Mouse (Mus musculus): ENCODE data around the gene Tspo.

GRCm38 (mm10) chr15:83566006-83566405 is 2.6 kb downstream of the Tspo start:
- TF ChIP-seq CTCF (conservative IDR thresholded peaks at IDR 0.05; ENCODE audit: insufficient read depth, insufficient read length, low read depth, low read length) (no peak), POLR2A (IDR thresholded peaks at IDR 0.05; ENCODE audit: low read depth, low read length) (no peak)

Data from kidney, adult 2 months (tissue).